Mouse (Mus musculus): ENCODE data around the gene Zfp831. TPM values are rescaled to one million over a fixed set of nuclear protein-coding genes. Genes with fewer than 3 reads are reported as not detected.

The Zfp831 gene
- polyA plus RNA-seq, 2 experiments, result 0.03 TPM; not detected in 1

- no peaks in the 10 kb centered on the region for H3K4me1 ChIP-seq (replicated peaks; ENCODE audit: control insufficient read depth in 2 of 2, insufficient read depth in 2 of 2, low read length in 1 of 2)
- no peak overlapping the region for H3K4me3 ChIP-seq (ENCODE audit: insufficient read depth in 1 of 2, low read depth in 2 of 2, low read length in 2 of 2)
- WGBS (ENCODE audit: insufficient replicate concordance), result 77% methylated on average over 1 of the region's 1 CpGs
- ATAC-seq (ENCODE audit: insufficient read depth) (no peak), DNase-seq (ENCODE audit: low read depth in 3 of 3, low spot score in 3 of 3) (no peak)
- H3K36me3 ChIP-seq (replicated peaks; ENCODE audit: control insufficient read depth, insufficient read depth, low read depth), result no peaks in the 10 kb centered on the region
- no peaks in the 10 kb centered on the region for H3K9me3 ChIP-seq (ENCODE audit: control insufficient read depth, low read length)
- H3K9ac ChIP-seq (replicated peaks), result no peak overlapping the region
- no peak overlapping the region for H3K27ac ChIP-seq
- no peaks in the 10 kb centered on the region for H3K27me3 ChIP-seq (ENCODE audit: control insufficient read depth, insufficient read depth, low read length)
- no peak overlapping the region for H3K4me2 ChIP-seq (ENCODE audit: low read depth)
- TF ChIP-seq CTCF (IDR thresholded peaks at IDR 0.05; ENCODE audit: low read depth) (no peak), EP300 (IDR thresholded peaks at IDR 0.05; ENCODE audit: low read depth) (no peak)
These were observed 68.7 kb downstream of the Zfp831 start for GRCm38 (mm10) chr2:174712043-174712442.

GRCm38 (mm10) chr2:174715938-174716337, 72.6 kb downstream of the Zfp831 start:
- no peaks in the 10 kb centered on the region for H3K4me1 ChIP-seq (replicated peaks; ENCODE audit: control insufficient read depth in 2 of 2, insufficient read depth in 2 of 2, low read length in 1 of 2)
- H3K27me3 ChIP-seq (ENCODE audit: control insufficient read depth, insufficient read depth, low read length), result no peaks in the 10 kb centered on the region
- no peak overlapping the region for H3K9ac ChIP-seq (replicated peaks)
- no peaks in the 10 kb centered on the region for H3K9me3 ChIP-seq (ENCODE audit: control insufficient read depth, low read length)
- H3K36me3 ChIP-seq (replicated peaks; ENCODE audit: control insufficient read depth, insufficient read depth, low read depth), result no peaks in the 10 kb centered on the region
- H3K4me2 ChIP-seq (ENCODE audit: low read depth), result no peak overlapping the region
- no peak for ATAC-seq (ENCODE audit: insufficient read depth)
- TF ChIP-seq EP300 (IDR thresholded peaks at IDR 0.05; ENCODE audit: low read depth), result no peak
- TF ChIP-seq CTCF (IDR thresholded peaks at IDR 0.05; ENCODE audit: low read depth), result no peak
- no peak overlapping the region for H3K4me3 ChIP-seq (ENCODE audit: insufficient read depth in 1 of 2, low read depth in 2 of 2, low read length in 2 of 2)
- no peak overlapping the region for H3K27ac ChIP-seq
- no peak for DNase-seq (ENCODE audit: low read depth in 3 of 3, low spot score in 3 of 3)

GRCm38 (mm10) chr2:174717857-174718256, 74.5 kb downstream of the Zfp831 start:
- no peaks in the 10 kb centered on the region for H3K36me3 ChIP-seq (replicated peaks; ENCODE audit: control insufficient read depth, insufficient read depth, low read depth)
- ATAC-seq (ENCODE audit: insufficient read depth), result no peak
- TF ChIP-seq EP300 (IDR thresholded peaks at IDR 0.05; ENCODE audit: low read depth) (no peak), CTCF (IDR thresholded peaks at IDR 0.05; ENCODE audit: low read depth) (no peak)
- no peaks in the 10 kb centered on the region for H3K4me1 ChIP-seq (replicated peaks; ENCODE audit: control insufficient read depth in 2 of 2, insufficient read depth in 2 of 2, low read length in 1 of 2)
- no peaks in the 10 kb centered on the region for H3K9me3 ChIP-seq (ENCODE audit: control insufficient read depth, low read length)
- 69% methylated on average over 4 of the region's 4 CpGs for WGBS (ENCODE audit: insufficient replicate concordance)
- H3K4me3 ChIP-seq (ENCODE audit: insufficient read depth in 1 of 2, low read depth in 2 of 2, low read length in 2 of 2), result no peak overlapping the region
- H3K4me2 ChIP-seq (ENCODE audit: low read depth), result no peak overlapping the region
- H3K27me3 ChIP-seq (ENCODE audit: control insufficient read depth, insufficient read depth, low read length), result no peaks in the 10 kb centered on the region
- H3K27ac ChIP-seq, result no peak overlapping the region
- no peak for DNase-seq (ENCODE audit: low read depth in 3 of 3, low spot score in 3 of 3)
- H3K9ac ChIP-seq (replicated peaks), result no peak overlapping the region

DNA sequence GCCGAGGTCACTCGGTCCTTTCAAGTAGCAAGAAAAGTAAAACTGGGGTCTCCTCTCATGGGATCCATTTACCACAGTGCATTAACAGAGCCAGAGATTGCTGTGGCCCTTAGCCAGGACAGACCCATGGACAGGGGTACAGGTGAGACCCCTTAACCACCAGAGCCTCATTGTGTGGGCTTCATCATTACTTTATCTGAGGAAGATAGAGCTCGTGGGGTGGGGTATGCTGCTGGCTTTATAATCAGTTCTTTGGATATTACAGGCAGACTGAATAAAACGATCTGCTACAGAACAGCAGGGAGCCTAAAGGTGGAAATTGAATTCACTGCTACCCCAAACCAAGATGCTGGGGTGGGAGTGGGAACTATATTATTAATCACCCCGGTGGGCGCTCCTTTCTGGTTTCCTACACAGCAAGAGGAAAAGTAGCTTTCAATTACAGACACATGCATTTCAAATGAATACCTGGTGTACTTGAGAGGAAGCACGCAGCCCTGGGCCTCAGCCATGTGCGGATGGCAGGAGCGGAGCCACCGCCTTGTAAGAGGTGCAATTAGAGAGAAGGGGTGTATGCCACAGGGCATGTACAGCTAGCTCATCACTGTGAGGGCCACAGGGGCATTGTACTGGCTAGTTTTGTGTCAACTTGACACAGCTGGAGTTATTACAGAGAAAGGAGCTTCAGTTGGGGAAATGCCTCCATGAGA, 83.9 kb downstream of the Zfp831 start:
- H3K4me3 ChIP-seq (ENCODE audit: insufficient read depth in 1 of 2, low read depth in 2 of 2, low read length in 2 of 2), result no peak overlapping the region
- TF ChIP-seq EP300 (IDR thresholded peaks at IDR 0.05; ENCODE audit: low read depth), result no peak
- TF ChIP-seq CTCF (IDR thresholded peaks at IDR 0.05; ENCODE audit: low read depth), result no peak
- no peaks in the 10 kb centered on the region for H3K27me3 ChIP-seq (ENCODE audit: control insufficient read depth, insufficient read depth, low read length)
- no peak overlapping the region for H3K4me2 ChIP-seq (ENCODE audit: low read depth)
- no peak for DNase-seq (ENCODE audit: low read depth in 3 of 3, low spot score in 3 of 3)
- H3K9me3 ChIP-seq (ENCODE audit: control insufficient read depth, low read length), result no peaks in the 10 kb centered on the region
- WGBS (ENCODE audit: insufficient replicate concordance), result 67% methylated on average over 10 of the region's 10 CpGs
- H3K9ac ChIP-seq (replicated peaks), result no peak overlapping the region
- no peak overlapping the region for H3K27ac ChIP-seq
- no peaks in the 10 kb centered on the region for H3K36me3 ChIP-seq (replicated peaks; ENCODE audit: control insufficient read depth, insufficient read depth, low read depth)
- no peak for ATAC-seq (ENCODE audit: insufficient read depth)
- no peaks in the 10 kb centered on the region for H3K4me1 ChIP-seq (replicated peaks; ENCODE audit: control insufficient read depth in 2 of 2, insufficient read depth in 2 of 2, low read length in 1 of 2)

DNA sequence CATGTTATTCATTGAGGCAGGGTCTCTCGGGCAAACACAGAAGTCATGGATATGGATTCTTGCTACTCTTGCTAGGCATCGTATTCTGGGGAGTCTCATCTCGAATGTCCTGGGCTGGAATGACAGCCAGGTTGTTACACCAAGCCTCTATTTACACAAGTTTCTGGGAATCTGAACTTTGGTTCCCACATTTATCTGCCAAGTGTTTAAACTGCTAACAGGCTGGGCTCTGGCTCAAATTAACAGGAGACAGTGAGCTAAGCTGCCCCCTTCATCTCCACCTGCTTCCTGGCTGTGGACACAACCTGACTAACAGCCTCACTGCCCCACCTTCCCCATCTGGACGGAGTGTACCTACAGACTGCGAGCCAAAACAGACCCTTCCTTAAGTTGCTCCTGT, 88.6 kb downstream of the Zfp831 start:
- no peak for ATAC-seq (ENCODE audit: insufficient read depth)
- Histone ChIP-seq H3K27me3 (ENCODE audit: control insufficient read depth, insufficient read depth, low read length) (no peaks in the 10 kb centered on the region), H3K36me3 (replicated peaks; ENCODE audit: control insufficient read depth, insufficient read depth, low read depth) (no peaks in the 10 kb centered on the region), H3K9ac (replicated peaks) (no peak overlapping the region), H3K4me3 (ENCODE audit: insufficient read depth in 1 of 2, low read depth in 2 of 2, low read length in 2 of 2) (no peak overlapping the region), H3K4me1 (replicated peaks; ENCODE audit: control insufficient read depth in 2 of 2, insufficient read depth in 2 of 2, low read length in 1 of 2) (no peaks in the 10 kb centered on the region), H3K27ac (no peak overlapping the region), H3K4me2 (ENCODE audit: low read depth) (no peak overlapping the region), H3K9me3 (ENCODE audit: control insufficient read depth, low read length) (no peaks in the 10 kb centered on the region)
- TF ChIP-seq EP300 (IDR thresholded peaks at IDR 0.05; ENCODE audit: low read depth) (no peak), CTCF (IDR thresholded peaks at IDR 0.05; ENCODE audit: low read depth) (no peak)
- 62% methylated on average over 5 of the region's 5 CpGs for WGBS (ENCODE audit: insufficient replicate concordance)
- DNase-seq (ENCODE audit: low read depth in 3 of 3, low spot score in 3 of 3), result no peak

Data from liver, embryonic 14.5 days (tissue).